Mouse (Mus musculus) MEL (cell line): ENCODE data around the gene Nub1. TPM values are rescaled to one million over a fixed set of nuclear protein-coding genes. Genes with fewer than 3 reads are reported as not detected.

Experiments
- DNase-seq: peaks from one replicate; pipeline ENCODE4 v3.0.0; 2011; ENCODE audit warnings: low read depth, low spot score
- H3K27ac ChIP-seq: 2 replicates; pipeline ENCODE4 v1.5.1; 2012; ENCODE audit warnings: low read depth, mild to moderate bottlenecking, control low read depth, low read length, moderate library complexity; ENCODE audit not compliant: control insufficient read depth
- H3K27me3 ChIP-seq, 2 experiments: fragments of 150-350 bp in 1 of 2; sonication (generic) in 1 of 2; 2 replicates each; pipeline ENCODE4 v1.6.1; 2012; ENCODE audit warnings: low read length in 2 of 2, mild to moderate bottlenecking in 2 of 2, improper control_type of control experiment in 1 of 2, moderate library complexity in 1 of 2; ENCODE audit not compliant: insufficient read depth in 2 of 2, control insufficient read depth in 1 of 2
- H3K36me3 ChIP-seq, 2 experiments: 2 replicates each; pipeline ENCODE4 v1.6.1; 2012 to 2014; ENCODE audit warnings: low read length in 2 of 2, improper control_type of control experiment in 1 of 2, inconsistent platforms in 1 of 2, mild to moderate bottlenecking in 1 of 2; ENCODE audit not compliant: insufficient read depth in 2 of 2, control insufficient read depth in 1 of 2
- H3K4me1 ChIP-seq, 2 experiments: fragments of 150-350 bp in 1 of 2; sonication (generic) in 1 of 2; 2 replicates each; pipeline ENCODE4 v1.6.1; 2012; ENCODE audit warnings: low read length in 2 of 2, improper control_type of control experiment in 1 of 2, mild to moderate bottlenecking in 1 of 2; ENCODE audit not compliant: insufficient read depth in 2 of 2, control insufficient read depth in 1 of 2
- H3K4me3 ChIP-seq, 2 experiments: fragments of 150-350 bp in 1 of 2; sonication (generic) in 1 of 2; 2 replicates each; pipeline ENCODE4 v1.5.1; 2012; ENCODE audit warnings: low read depth in 2 of 2, low read length in 2 of 2, mild to moderate bottlenecking in 2 of 2, moderate library complexity in 2 of 2, control low read depth in 1 of 2, improper control_type of control experiment in 1 of 2; ENCODE audit not compliant: control insufficient read depth in 1 of 2, insufficient read depth in 1 of 2
- H3K79me2 ChIP-seq: 2 replicates; pipeline ENCODE4 v1.6.1; 2012; ENCODE audit warnings: mild to moderate bottlenecking, low read length, moderate library complexity; ENCODE audit not compliant: control insufficient read depth, poor library complexity, insufficient read depth
- H3K9ac ChIP-seq: 2 replicates; pipeline ENCODE4 v1.6.1; 2012; ENCODE audit warnings: low read depth, mild to moderate bottlenecking, control low read depth, low read length, moderate library complexity; ENCODE audit not compliant: control insufficient read depth, poor library complexity, severe bottlenecking
- H3K9me3 ChIP-seq: fragments of 150-350 bp; sonication (generic); replicated peaks from 2 replicates; pipeline ENCODE4 v1.6.1; 2012; ENCODE audit warnings: mild to moderate bottlenecking, low read length, improper control_type of control experiment, moderate library complexity; ENCODE audit not compliant: insufficient read depth
- BHLHE40 ChIP-seq: IDR thresholded peaks from 2 replicates; pipeline ENCODE4 v1.6.1; 2012; ENCODE audit warnings: low read depth, mild to moderate bottlenecking, inconsistent platforms, low read length, improper control_type of control experiment, borderline replicate concordance
- CHD1 ChIP-seq: IDR thresholded peaks from 2 replicates; pipeline ENCODE4 v1.6.1; 2012; ENCODE audit warnings: low read depth, mild to moderate bottlenecking, inconsistent platforms, low read length, improper control_type of control experiment
- CHD2 ChIP-seq: IDR thresholded peaks from 2 replicates; pipeline ENCODE4 v1.6.1; 2011; ENCODE audit warnings: low read length, improper control_type of control experiment
- CTCF ChIP-seq, 3 experiments: IDR thresholded peaks in 2 of 3; conservative IDR thresholded peaks in 1 of 3; 2 replicates each; pipeline ENCODE4 v1.5.1; 2011 to 2012; ENCODE audit warnings: low read length in 3 of 3, low read depth in 2 of 3, mild to moderate bottlenecking in 2 of 3, improper control_type of control experiment in 1 of 3, inconsistent platforms in 1 of 3, mixed read lengths in 1 of 3, moderate library complexity in 1 of 3; ENCODE audit not compliant: control insufficient read depth in 1 of 3, insufficient read depth in 1 of 3, poor library complexity in 1 of 3, severe bottlenecking in 1 of 3
- GATA1 ChIP-seq: IDR thresholded peaks from 2 replicates; pipeline ENCODE4 v1.6.1; 2011; ENCODE audit warnings: low read depth, low read length, improper control_type of control experiment
- HCFC1 ChIP-seq: IDR thresholded peaks from 2 replicates; pipeline ENCODE4 v1.6.1; 2012; ENCODE audit warnings: low read depth, mild to moderate bottlenecking, inconsistent platforms, low read length, improper control_type of control experiment, moderate library complexity
- KAT2A ChIP-seq: conservative IDR thresholded peaks from 2 replicates; pipeline ENCODE4 v1.6.1; 2012; ENCODE audit warnings: low read depth, low read length, improper control_type of control experiment, inconsistent platforms
- MAZ ChIP-seq: IDR thresholded peaks from 2 replicates; pipeline ENCODE4 v1.6.1; 2012; ENCODE audit warnings: low read depth, mild to moderate bottlenecking, inconsistent platforms, low read length, improper control_type of control experiment
- MEF2A ChIP-seq: IDR thresholded peaks from 2 replicates; pipeline ENCODE4 v1.6.1; 2014; ENCODE audit warnings: low read depth, mild to moderate bottlenecking, inconsistent platforms, low read length, improper control_type of control experiment; ENCODE audit not compliant: poor library complexity, insufficient replicate concordance, severe bottlenecking; ENCODE audit errors: extremely low read depth
- MXI1 ChIP-seq: IDR thresholded peaks from 2 replicates; pipeline ENCODE4 v1.6.1; 2011; ENCODE audit warnings: mild to moderate bottlenecking, low read depth, low read length, improper control_type of control experiment
- NRF1 ChIP-seq: IDR thresholded peaks from 2 replicates; pipeline ENCODE4 v1.6.1; 2014; ENCODE audit warnings: low read depth, mild to moderate bottlenecking, inconsistent platforms, low read length, improper control_type of control experiment, moderate library complexity; ENCODE audit not compliant: poor library complexity, insufficient read depth, severe bottlenecking
- POLR2A ChIP-seq, 2 experiments: IDR thresholded peaks; 2 replicates each; pipeline ENCODE4 v1.6.1; 2011 to 2012; ENCODE audit warnings: low read length in 2 of 2, mild to moderate bottlenecking in 2 of 2, control low read depth in 1 of 2, improper control_type of control experiment in 1 of 2, low read depth in 1 of 2, moderate library complexity in 1 of 2; ENCODE audit not compliant: control insufficient read depth in 1 of 2, insufficient read depth in 1 of 2, poor library complexity in 1 of 2
- POLR2AphosphoS2 ChIP-seq: IDR thresholded peaks from 2 replicates; pipeline ENCODE4 v1.6.1; 2011; ENCODE audit warnings: low read length, improper control_type of control experiment
- POLR2AphosphoS5 ChIP-seq: IDR thresholded peaks from 2 replicates; pipeline ENCODE4 v1.6.1; 2012; ENCODE audit warnings: low read depth, borderline replicate concordance, mild to moderate bottlenecking, inconsistent platforms, low read length, moderate library complexity, mixed read lengths
- RAD21 ChIP-seq: IDR thresholded peaks from 2 replicates; pipeline ENCODE4 v1.6.1; 2011; ENCODE audit warnings: mild to moderate bottlenecking, low read depth, low read length, improper control_type of control experiment
- RCOR1 ChIP-seq: IDR thresholded peaks from 2 replicates; pipeline ENCODE4 v1.6.1; 2012; ENCODE audit warnings: low read depth, mild to moderate bottlenecking, inconsistent platforms, low read length, improper control_type of control experiment
- SMC3 ChIP-seq: IDR thresholded peaks from 2 replicates; pipeline ENCODE4 v1.6.1; 2011; ENCODE audit warnings: low read depth, low read length, improper control_type of control experiment
- TBP ChIP-seq: IDR thresholded peaks from 2 replicates; pipeline ENCODE4 v1.8.0; 2011; ENCODE audit warnings: low read depth, low read length, improper control_type of control experiment
- UBTF ChIP-seq: IDR thresholded peaks from 2 replicates; pipeline ENCODE4 v1.6.1; 2012; ENCODE audit warnings: low read depth, mild to moderate bottlenecking, inconsistent platforms, low read length, improper control_type of control experiment, moderate library complexity, borderline replicate concordance; ENCODE audit not compliant: insufficient read depth
- USF1 ChIP-seq: IDR thresholded peaks from 2 replicates; pipeline ENCODE4 v1.6.1; 2014; ENCODE audit warnings: low read depth, mild to moderate bottlenecking, inconsistent platforms, low read length, improper control_type of control experiment, moderate library complexity
- ZC3H11A ChIP-seq: IDR thresholded peaks from 2 replicates; pipeline ENCODE4 v1.6.1; 2012; ENCODE audit warnings: low read depth, mild to moderate bottlenecking, inconsistent platforms, low read length, improper control_type of control experiment
- ZKSCAN1 ChIP-seq: IDR thresholded peaks from 2 replicates; pipeline ENCODE4 v1.6.1; 2012; ENCODE audit warnings: low read depth, mild to moderate bottlenecking, inconsistent platforms, low read length, improper control_type of control experiment, moderate library complexity
- ZMIZ1 ChIP-seq: IDR thresholded peaks from 2 replicates; pipeline ENCODE4 v1.6.1; 2012; ENCODE audit warnings: low read depth, mild to moderate bottlenecking, inconsistent platforms, low read length, improper control_type of control experiment, moderate library complexity
- ZNF384 ChIP-seq: IDR thresholded peaks from 2 replicates; pipeline ENCODE4 v1.6.1; 2012; ENCODE audit warnings: low read depth, mild to moderate bottlenecking, inconsistent platforms, low read length, improper control_type of control experiment
- polyA plus RNA-seq, 2 experiments: library from polyadenylated mRNA; stranded (reverse) in 1 of 2; unstranded in 1 of 2; fragments of >175 nt in 1 of 2; fragments of >200 nt in 1 of 2; gene quantifications; 2 replicates each; pipeline versions ENCODE4 v1.2.1 to v1.2.4; 2012; ENCODE audit warnings: low replicate concordance in 2 of 2, low read depth in 1 of 2; ENCODE audit not compliant: insufficient read length in 2 of 2, insufficient read depth in 1 of 2, missing spikeins in 1 of 2
- total RNA-seq: library from RNA; depleted of rRNA; stranded (reverse); fragments of 300-350 nt; gene quantifications from 2 replicates; pipeline ENCODE4 v1.2.3, GENCODE M21; 2012

Nub1 gene
- total and polyA plus RNA-seq, 3 experiments: 38.3 to 59.6 TPM; not detected in 1

- TF ChIP-seq ZMIZ1: no peak
- TF ChIP-seq RCOR1: peak; percentile 23; the same call in 1 of the 2 replicates
- TF ChIP-seq KAT2A: peak; percentile 77; the same call in 1 of the 2 replicates
- TF ChIP-seq NRF1: no peak
Observed at GRCm38 (mm10) chr5:24685366-24686093, at the start of gene Nub1 (continued).

GRCm38 (mm10) chr5:24636987-24637386 lies 48.3 kb upstream of the Nub1 start:
- TF ChIP-seq POLR2AphosphoS5 (no peak), CTCF (IDR thresholded peaks at IDR 0.05 in 2 of 3, conservative IDR thresholded peaks at IDR 0.05 in 1 of 3; ENCODE audit: control insufficient read depth in 1 of 3, insufficient read depth in 1 of 3, low read depth in 2 of 3, low read length in 3 of 3, poor library complexity in 1 of 3, severe bottlenecking in 1 of 3) (peak in 2 of 3 experiments; percentile 15 to 17; a peak in 3 of 6 replicates)

GRCm38 (mm10) chr5:24638131-24638530 lies 47.2 kb upstream of the Nub1 start:
- Histone ChIP-seq H3K4me3 (no peak overlapping the region), H3K79me2 (no peaks in the 10 kb centered on the region), H3K36me3 (peaks cover 0 to 7% of the 10 kb centered on the region in 2 experiments; a peak in 2 of 4 replicates), H3K27me3 (no peaks in the 10 kb centered on the region), H3K4me1 (peaks cover 0 to 20% of the 10 kb centered on the region in 2 experiments; a peak in 3 of 4 replicates), H3K9me3 (no peaks in the 10 kb centered on the region), H3K9ac (no peak overlapping the region), H3K27ac (no peak overlapping the region)
- TF ChIP-seq ZKSCAN1: no peak
- TF ChIP-seq SMC3: no peak
- TF ChIP-seq RAD21: no peak
- no peak for TF ChIP-seq CTCF (IDR thresholded peaks at IDR 0.05 in 2 of 3, conservative IDR thresholded peaks at IDR 0.05 in 1 of 3; ENCODE audit: control insufficient read depth in 1 of 3, insufficient read depth in 1 of 3, low read depth in 2 of 3, low read length in 3 of 3, poor library complexity in 1 of 3, severe bottlenecking in 1 of 3)
- TF ChIP-seq MAZ: no peak
- no peak for TF ChIP-seq MEF2A
- TF ChIP-seq GATA1: no peak
- no peak for TF ChIP-seq HCFC1
- no peak for TF ChIP-seq TBP
- TF ChIP-seq UBTF: no peak
- no peak for TF ChIP-seq CHD2
- TF ChIP-seq USF1: no peak
- no peak for TF ChIP-seq ZC3H11A
- no peak for TF ChIP-seq POLR2AphosphoS2
- no peak for TF ChIP-seq CHD1
- no peak for TF ChIP-seq ZNF384
- no peak for TF ChIP-seq RCOR1
- no peak for TF ChIP-seq BHLHE40
- TF ChIP-seq POLR2A (IDR thresholded peaks at IDR 0.05; ENCODE audit: control insufficient read depth in 1 of 2, insufficient read depth in 1 of 2, low read depth in 1 of 2, low read length in 2 of 2, poor library complexity in 1 of 2): no peak
- no peak for TF ChIP-seq MXI1
- DNase-seq: peak; percentile 61

More at GRCm38 (mm10) chr5:24636987-24637386, 48.3 kb upstream of the Nub1 start:
- Histone ChIP-seq H3K4me1 (peaks cover 0 to 20% of the 10 kb centered on the region in 2 experiments; a peak in 3 of 4 replicates), H3K27ac (no peak overlapping the region), H3K9ac (no peak overlapping the region), H3K36me3 (peaks cover 0 to 7% of the 10 kb centered on the region in 2 experiments; a peak in 2 of 4 replicates), H3K27me3 (no peaks in the 10 kb centered on the region), H3K4me3 (no peak overlapping the region), H3K79me2 (no peaks in the 10 kb centered on the region), H3K9me3 (no peaks in the 10 kb centered on the region)
- DNase-seq: peak; percentile 29
